In genomic region chr16:94882111-94882510, GRCm38 (mm10) we compare ENCODE assay signal across 14 mouse cellular contexts.
DNase-seq lines count a peak whose midpoint lies in the region.
"Had no signal": no experiment of that assay in that cellular context is flagged by ENCODE, and none has a peak within 500 bp of the region (broad histone marks: within the 10 kb centered on the region; RNA-seq: fewer than 3 reads in every experiment).

No protein-coding gene starts in this region.

- peak; percentile 60 for DNase-seq in layer of hippocampus, adult 11-12 months (ENCODE audit: low spot score)
- no peak for DNase-seq in layer of hippocampus, adult 9-10 months (ENCODE audit: low spot score)
- DNase-seq in right cerebral cortex, adult 2 months (ENCODE audit: low spot score in 2 of 2), result peak; percentile 60 to 62
- no peak for DNase-seq in right cerebral cortex, postnatal 14 days
- DNase-seq in layer of hippocampus, adult 9-11 months, result peak; percentile 81
- no peak for DNase-seq in adipocyte (ENCODE audit: low spot score)
- DNase-seq in retina, postnatal 1 day, result no peak
- DNase-seq in lung, postnatal 14 days, result no peak
- DNase-seq: adrenal gland, adult 2 months; cerebellum, adult 11-12 months; cerebellum, postnatal 14 days; gastrocnemius, postnatal 10 days; thymus, adult 18-20 months; thymus, postnatal 36 days had no signal

Comparison
In these comparisons a context has a peak if more than half of its experiments do, and no peak if none do; other contexts are left out.
1. DNase-seq: peak in layer of hippocampus, adult 11-12 months (single experiment), right cerebral cortex, adult 2 months (2 of 2) and layer of hippocampus, adult 9-11 months (single experiment); none in layer of hippocampus, adult 9-10 months (single experiment), right cerebral cortex, postnatal 14 days (single experiment), adipocyte (single experiment), retina, postnatal 1 day (single experiment) and lung, postnatal 14 days (single experiment).